Mouse (Mus musculus) spleen, adult 2 months (tissue): ENCODE results near the gene Samd13.

Source experiments
- CTCF ChIP-seq: fragments of 200-500 bp; IDR thresholded peaks from 2 replicates; pipeline ENCODE4 v1.5.1; 2011; ENCODE audit warnings: mild to moderate bottlenecking, inconsistent platforms; ENCODE audit not compliant: insufficient read depth, insufficient read length, insufficient replicate concordance; ENCODE audit errors: extremely low read depth
- POLR2A ChIP-seq: fragments of 200-500 bp; IDR thresholded peaks from 2 replicates; pipeline ENCODE4 v1.6.1; 2011; ENCODE audit warnings: low read depth, low read length, inconsistent platforms

DNA sequence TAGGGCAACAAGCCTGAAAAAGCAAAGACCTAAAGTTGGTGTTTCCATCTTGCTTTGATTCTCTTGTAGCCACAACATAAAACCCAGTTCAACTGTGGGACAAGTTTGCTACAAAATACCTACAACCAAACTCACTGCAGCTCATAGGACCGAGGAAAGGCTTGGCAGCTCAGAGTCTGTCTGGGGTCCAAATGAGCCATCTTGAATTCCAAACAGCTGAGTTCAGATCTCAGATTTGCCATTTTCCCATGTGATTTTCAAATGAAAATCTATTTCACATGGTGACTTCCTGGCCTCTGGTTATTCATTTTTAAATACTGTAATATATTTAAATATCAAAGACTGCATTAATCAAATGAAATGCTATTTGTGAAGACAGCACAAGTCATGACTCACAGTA is 10.3 kb downstream of the Samd13 start:
- TF ChIP-seq CTCF (no peak), POLR2A (no peak)
